Mouse (Mus musculus) stomach, postnatal 0 days (tissue): ENCODE results near the gene Shroom3.

Experiments
- CTCF ChIP-seq: IDR thresholded peaks from 2 replicates; pipeline ENCODE4 v1.5.1; 2016; ENCODE audit warnings: antibody characterized with exemption, low read depth, mild to moderate bottlenecking, moderate library complexity
- EP300 ChIP-seq: optimal IDR thresholded peaks from 2 replicates; pipeline ENCODE3; 2016; ENCODE audit warnings: antibody characterized with exemption

DNA sequence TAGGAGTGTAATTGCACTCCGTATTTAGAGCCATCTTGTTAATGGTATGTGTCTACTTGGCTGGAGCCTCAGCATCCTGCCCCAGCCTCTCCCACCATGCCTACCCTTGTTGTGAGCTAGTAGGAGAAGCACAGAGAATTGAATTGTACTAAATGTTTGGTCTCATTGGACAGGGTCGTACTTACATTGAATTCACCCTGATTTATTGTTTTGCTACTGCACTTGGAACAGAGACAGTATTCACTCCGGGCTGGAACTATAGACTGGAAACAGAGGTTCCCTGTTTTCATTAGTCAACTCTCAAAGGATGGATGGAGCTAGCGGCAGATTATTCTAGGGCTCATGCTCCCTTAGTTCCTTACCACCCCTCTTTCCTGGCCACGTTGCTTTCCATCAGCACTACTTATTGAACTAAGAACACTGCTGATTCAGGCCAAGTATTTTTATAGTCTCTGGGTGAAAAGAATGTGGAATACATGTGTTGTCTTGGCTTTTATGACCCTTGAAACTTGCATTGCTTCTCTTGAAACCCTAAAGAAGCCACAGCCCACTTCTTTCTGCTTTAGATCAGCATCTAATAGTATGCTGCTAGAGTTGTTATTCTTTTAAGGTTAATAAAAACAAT, 28.5 kb downstream of the Shroom3 start:
- no peak for TF ChIP-seq CTCF
- TF ChIP-seq EP300: no peak
